Mouse (Mus musculus) effector memory CD4-positive, alpha-beta T cell, adult 7 months (primary cell): ENCODE data around the gene Carf. TPM values are rescaled to one million over a fixed set of nuclear protein-coding genes. Genes with fewer than 3 reads are reported as not detected.

Experiments
- polyA plus RNA-seq: library from polyadenylated mRNA; unstranded; fragments of 100-300 nt; shearing (Covaris generic); gene quantifications from one replicate; pipeline ENCODE4 v1.2.1, GENCODE M21; 2017

Gene Carf
- polyA plus RNA-seq: 6.8 TPM

DNA sequence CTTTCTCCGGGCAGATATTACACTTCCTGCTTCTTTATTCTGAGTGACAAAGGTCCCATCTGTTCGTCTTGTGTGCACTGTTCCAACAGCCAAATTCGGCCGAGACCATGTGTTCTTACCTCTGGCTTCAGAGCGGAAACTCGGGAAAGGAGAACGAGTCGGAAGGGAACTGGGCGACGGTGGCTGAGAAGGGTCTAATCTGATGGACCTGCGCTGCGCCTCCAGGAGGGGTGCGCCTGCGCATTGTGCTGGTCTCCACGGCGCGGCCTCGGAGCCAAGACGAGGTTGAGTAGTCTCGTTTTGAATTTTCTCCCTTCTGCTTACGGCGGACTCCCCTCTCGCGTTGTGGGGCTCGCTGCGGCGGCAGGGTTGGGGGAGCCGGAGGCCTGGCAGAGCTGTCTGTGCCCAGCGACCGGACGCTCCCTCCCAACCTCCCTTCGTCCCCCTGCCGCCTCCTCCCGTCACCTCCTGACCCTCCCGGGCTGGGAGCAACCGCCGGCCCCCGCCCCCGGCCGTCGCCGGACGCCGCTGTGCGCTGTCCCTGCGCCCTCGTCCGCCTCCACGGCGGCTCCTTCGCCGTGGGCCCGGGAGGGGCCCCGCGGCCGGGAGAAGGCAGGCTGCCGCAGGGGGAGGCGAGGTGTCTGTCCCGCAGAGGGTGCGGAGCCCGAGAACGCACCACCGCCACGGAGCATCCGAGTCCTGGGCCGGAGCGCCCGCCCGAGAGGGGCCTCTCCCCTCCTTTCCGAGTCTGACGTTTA, at the start of gene Carf, which contains the start of gene Wdr12:
Carf (plus strand) TSS at position 224 of the 758 bp plus-strand sequence.
Wdr12 (minus strand) TSS at position 622 of the 758 bp plus-strand sequence.

DNA sequence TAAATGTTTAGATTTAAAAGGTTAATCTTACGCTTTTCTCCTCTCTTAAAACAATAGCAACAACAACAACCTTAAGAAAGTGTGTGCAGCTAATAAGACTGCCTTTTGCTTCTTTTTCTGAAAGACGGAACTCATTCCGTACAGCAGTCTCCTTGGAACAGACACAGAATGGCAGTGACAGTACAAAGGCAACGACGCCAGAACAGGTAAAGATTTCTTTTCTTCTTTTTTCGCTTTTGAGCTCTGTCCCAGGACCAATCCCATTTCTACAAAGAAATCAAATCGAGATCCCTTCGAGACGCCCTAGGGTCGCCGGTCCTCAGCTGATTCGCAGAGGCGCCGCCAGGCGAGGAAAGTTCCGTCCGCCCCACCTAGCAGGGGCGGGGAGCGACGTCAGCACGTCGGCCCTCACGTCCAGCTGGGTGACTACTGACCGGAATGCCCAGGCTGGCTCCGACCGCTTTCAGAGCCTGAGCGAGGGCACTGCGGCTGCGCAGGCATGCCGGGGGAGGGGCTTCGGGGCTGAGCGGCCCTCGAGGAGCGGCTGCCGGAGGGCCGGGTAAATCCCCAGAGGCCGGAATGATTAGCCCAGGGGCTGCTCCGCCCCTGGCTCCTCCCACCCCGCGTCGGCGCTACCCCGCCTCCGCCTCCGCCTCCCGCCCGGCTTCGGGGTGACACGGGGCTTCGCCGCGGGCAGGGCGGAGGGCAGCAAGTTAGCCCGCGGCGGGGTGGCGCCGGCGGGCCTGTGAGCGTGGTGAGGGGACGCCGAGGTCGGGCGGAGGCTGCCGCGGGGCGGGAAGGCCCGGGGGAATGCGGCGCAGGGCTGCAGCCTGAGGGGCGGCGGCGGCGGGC, 82.1 kb downstream of the Carf start, which contains the start of gene Nbeal1:
Nbeal1 (plus strand) TSS at position 668 of the 852 bp plus-strand sequence.

Other genes with a start within 250 kb of the Carf start
- 76.4 TPM for gene Fam117b, start 185.2 kb upstream of the Carf start, polyA plus RNA-seq
- gene Ica1l, start 55.1 kb upstream of the Carf start, polyA plus RNA-seq: 0.73 TPM
- 29.0 TPM for gene Wdr12, start 398 bp downstream of the Carf start, polyA plus RNA-seq
- 15.8 TPM for gene Nbeal1, start 82.4 kb downstream of the Carf start, polyA plus RNA-seq
- 8.6 TPM for gene Cyp20a1, start 245.1 kb downstream of the Carf start, polyA plus RNA-seq